Mouse (Mus musculus): Measurements from ENCODE around the gene Lig1. TPM values are rescaled to one million over a fixed set of nuclear protein-coding genes. Genes with fewer than 3 reads are reported as not detected.

The Lig1 gene
- polyA plus RNA-seq, 1 experiment = 4.4 TPM

GRCm38 (mm10) chr7:13288621-13289020, 11.5 kb downstream of the Lig1 start:
- TF ChIP-seq CTCF (IDR thresholded peaks at IDR 0.05; ENCODE audit: insufficient read depth, low read length) (0 out of 2 replicates have a peak, but pooled peaks have one; percentile 4), POLR2A (IDR thresholded peaks at IDR 0.05; ENCODE audit: borderline replicate concordance, extremely low read depth, low read depth, low read length) (no peak)
- WGBS = 44% methylated on average over 5 of the region's 5 CpGs
- no peak for DNase-seq
- Histone ChIP-seq H3K4me1 (ENCODE audit: control insufficient read depth, insufficient read depth, low read length) (no peaks in the 10 kb centered on the region), H3K4me3 (replicated peaks; ENCODE audit: extremely low read depth, low read depth, low read length) (no peak overlapping the region)

GRCm38 (mm10) chr7:13290041-13290675, 13.1 kb downstream of the Lig1 start:
- DNase-seq = no peak
- TF ChIP-seq POLR2A (IDR thresholded peaks at IDR 0.05; ENCODE audit: borderline replicate concordance, extremely low read depth, low read depth, low read length) = no peak
- TF ChIP-seq CTCF (IDR thresholded peaks at IDR 0.05; ENCODE audit: insufficient read depth, low read length) = no peak
- H3K4me1 ChIP-seq (ENCODE audit: control insufficient read depth, insufficient read depth, low read length) = no peaks in the 10 kb centered on the region
- H3K4me3 ChIP-seq (replicated peaks; ENCODE audit: extremely low read depth, low read depth, low read length) = no peak overlapping the region
- WGBS = 70% methylated on average over 1 of the region's 1 CpGs

GRCm38 (mm10) chr7:13291370-13291769, 14.3 kb downstream of the Lig1 start:
- no peaks in the 10 kb centered on the region for H3K4me1 ChIP-seq (ENCODE audit: control insufficient read depth, insufficient read depth, low read length)
- WGBS = 79% methylated on average over 2 of the region's 2 CpGs
- DNase-seq = no peak
- H3K4me3 ChIP-seq (replicated peaks; ENCODE audit: extremely low read depth, low read depth, low read length) = no peak overlapping the region
- no peak for TF ChIP-seq CTCF (IDR thresholded peaks at IDR 0.05; ENCODE audit: insufficient read depth, low read length)

- Histone ChIP-seq H3K4me3 (replicated peaks; ENCODE audit: extremely low read depth, low read depth, low read length) (no peak overlapping the region), H3K4me1 (ENCODE audit: control insufficient read depth, insufficient read depth, low read length) (no peaks in the 10 kb centered on the region)
- TF ChIP-seq POLR2A (IDR thresholded peaks at IDR 0.05; ENCODE audit: borderline replicate concordance, extremely low read depth, low read depth, low read length) = no peak
- no peak for TF ChIP-seq CTCF (IDR thresholded peaks at IDR 0.05; ENCODE audit: insufficient read depth, low read length)
- no peak for DNase-seq
- WGBS = 70% methylated on average over 11 of the region's 11 CpGs
Observed at GRCm38 (mm10) chr7:13293878-13294855, 17.1 kb downstream of the Lig1 start.

GRCm38 (mm10) chr7:13295256-13295655, 18.2 kb downstream of the Lig1 start:
- WGBS = 94% methylated on average over 7 of the region's 7 CpGs
- no peak for DNase-seq
- TF ChIP-seq POLR2A (IDR thresholded peaks at IDR 0.05; ENCODE audit: borderline replicate concordance, extremely low read depth, low read depth, low read length) (no peak), CTCF (IDR thresholded peaks at IDR 0.05; ENCODE audit: insufficient read depth, low read length) (no peak)
- Histone ChIP-seq H3K4me3 (replicated peaks; ENCODE audit: extremely low read depth, low read depth, low read length) (no peak overlapping the region), H3K4me1 (ENCODE audit: control insufficient read depth, insufficient read depth, low read length) (no peaks in the 10 kb centered on the region)

GRCm38 (mm10) chr7:13297636-13298035, 20.6 kb downstream of the Lig1 start:
- no peak for TF ChIP-seq POLR2A (IDR thresholded peaks at IDR 0.05; ENCODE audit: borderline replicate concordance, extremely low read depth, low read depth, low read length)
- H3K4me3 ChIP-seq (replicated peaks; ENCODE audit: extremely low read depth, low read depth, low read length) = no peak overlapping the region
- 95% methylated on average over 1 of the region's 1 CpGs for WGBS
- no peak for DNase-seq
- H3K4me1 ChIP-seq (ENCODE audit: control insufficient read depth, insufficient read depth, low read length) = no peaks in the 10 kb centered on the region; the same call in 1 of the 2 replicates

- no peak for TF ChIP-seq POLR2A (IDR thresholded peaks at IDR 0.05; ENCODE audit: borderline replicate concordance, extremely low read depth, low read depth, low read length)
- WGBS = 88% methylated on average over 5 of the region's 5 CpGs
- no peaks in the 10 kb centered on the region; the same call in 1 of the 2 replicates for H3K4me1 ChIP-seq (ENCODE audit: control insufficient read depth, insufficient read depth, low read length)
- no peak overlapping the region for H3K4me3 ChIP-seq (replicated peaks; ENCODE audit: extremely low read depth, low read depth, low read length)
- no peak for DNase-seq
Observed at GRCm38 (mm10) chr7:13298821-13299220, 21.7 kb downstream of the Lig1 start.

- 91% methylated on average over 1 of the region's 1 CpGs for WGBS
- no peak for TF ChIP-seq CTCF (IDR thresholded peaks at IDR 0.05; ENCODE audit: insufficient read depth, low read length)
- no peak for TF ChIP-seq POLR2A (IDR thresholded peaks at IDR 0.05; ENCODE audit: borderline replicate concordance, extremely low read depth, low read depth, low read length)
- DNase-seq = no peak
- H3K4me1 ChIP-seq (ENCODE audit: control insufficient read depth, insufficient read depth, low read length) = no peaks in the 10 kb centered on the region; the same call in 1 of the 2 replicates
- H3K4me3 ChIP-seq (replicated peaks; ENCODE audit: extremely low read depth, low read depth, low read length) = no peak overlapping the region
Observed at GRCm38 (mm10) chr7:13301643-13302042, 24.6 kb downstream of the Lig1 start.

- WGBS = 62% methylated on average over 2 of the region's 2 CpGs
Observed at GRCm38 (mm10) chr7:13302780-13303179, 25.7 kb downstream of the Lig1 start.

More at GRCm38 (mm10) chr7:13302780-13303179, 25.7 kb downstream of the Lig1 start:
- Histone ChIP-seq H3K4me3 (replicated peaks; ENCODE audit: extremely low read depth, low read depth, low read length) (no peak overlapping the region), H3K4me1 (ENCODE audit: control insufficient read depth, insufficient read depth, low read length) (no peaks in the 10 kb centered on the region; the same call in 1 of the 2 replicates)
- TF ChIP-seq POLR2A (IDR thresholded peaks at IDR 0.05; ENCODE audit: borderline replicate concordance, extremely low read depth, low read depth, low read length) (no peak), CTCF (IDR thresholded peaks at IDR 0.05; ENCODE audit: insufficient read depth, low read length) (no peak)
- no peak for DNase-seq
